Mouse (Mus musculus) gastrocnemius, postnatal 25 days (tissue): ENCODE measurements around the gene Ampd2. TPM values are rescaled to one million over a fixed set of nuclear protein-coding genes. Genes with fewer than 3 reads are reported as not detected.

ENCODE experiments used
- DNase-seq: peaks from one replicate; pipeline ENCODE4 v3.0.0; 2022
- total RNA-seq, 2 experiments: library from RNA; stranded (reverse); gene quantifications; 1 replicate in 1 of 2; 2 replicates in 1 of 2; pipeline ENCODE4 v1.2.3; 2021

Ampd2 gene
- total RNA-seq, 2 experiments from 2014 or later = 3.5 to 5.5 TPM

GRCm38 (mm10) chr3:108068826-108069225 lies 17.6 kb downstream of the Ampd2 start:
- no peak for DNase-seq

DNA sequence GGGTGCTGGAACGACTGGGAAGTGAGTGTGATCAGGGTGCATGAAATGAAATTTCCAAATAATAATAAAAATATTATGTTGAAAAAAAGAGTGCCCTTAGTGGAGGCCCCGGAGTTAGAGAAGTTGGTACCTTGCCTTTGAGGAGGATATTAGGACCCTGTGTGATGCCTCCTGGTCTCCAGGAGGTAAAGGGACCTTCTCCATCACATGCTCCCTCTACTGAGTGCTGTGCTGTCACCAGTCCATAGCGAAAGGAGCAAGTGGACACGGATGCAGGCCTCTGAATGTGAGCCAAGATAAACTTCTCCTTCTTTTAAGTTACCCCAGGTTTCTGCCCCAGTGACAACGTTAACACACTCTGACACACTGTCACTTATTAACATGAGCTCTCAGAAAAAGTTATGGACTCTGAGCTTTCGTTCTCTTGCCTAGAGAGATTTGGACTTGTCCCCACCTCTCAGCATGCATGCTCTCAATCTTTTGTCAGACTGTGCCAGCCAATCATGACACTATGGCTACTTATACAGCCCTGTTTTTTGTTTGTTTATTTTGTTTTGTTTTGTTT lies 19.0 kb downstream of the Ampd2 start:
- DNase-seq = no peak

GRCm38 (mm10) chr3:108065551-108065950 lies 20.9 kb downstream of the Ampd2 start:
- DNase-seq = no peak

DNA sequence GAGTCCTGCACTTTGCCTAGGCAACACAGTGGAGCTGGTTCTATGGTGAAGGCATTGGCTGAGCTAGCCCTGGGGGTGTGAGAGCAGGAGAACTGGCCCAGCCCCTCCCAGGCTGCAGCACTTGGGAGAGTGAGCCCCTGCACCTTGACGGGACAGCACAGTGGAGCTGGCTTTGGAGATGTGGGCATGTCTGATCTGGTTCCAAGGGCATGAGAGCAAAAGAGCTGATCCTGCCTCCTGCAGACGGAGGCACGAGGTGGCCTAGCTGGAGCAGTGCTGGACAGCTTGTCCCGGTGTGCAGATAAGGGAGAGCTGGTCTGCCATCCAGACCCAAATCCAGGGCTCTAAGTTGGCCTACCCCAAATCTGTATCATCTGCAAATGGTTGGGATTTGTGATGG lies 21.8 kb downstream of the Ampd2 start:
- DNase-seq = no peak

DNA sequence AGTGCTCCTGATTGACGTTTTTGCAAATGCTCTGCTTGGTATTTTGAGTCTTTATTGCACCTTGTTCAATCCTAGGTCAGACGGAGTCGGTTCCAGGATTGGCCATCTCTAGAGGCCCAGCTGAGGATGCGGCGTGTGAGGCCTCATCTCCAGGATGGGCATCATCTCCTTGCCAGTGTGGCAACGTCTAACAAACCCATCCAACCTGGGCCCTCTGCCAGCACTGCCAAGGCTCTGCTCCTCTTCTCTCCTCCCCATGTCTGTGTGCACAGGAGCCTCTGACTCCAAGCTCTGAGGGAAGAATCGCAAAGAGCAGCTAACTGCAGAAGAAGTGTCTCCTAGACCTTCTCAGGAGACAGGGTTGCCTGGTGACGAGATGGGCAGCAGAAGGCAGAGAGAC lies 23.8 kb downstream of the Ampd2 start:
- DNase-seq = no peak

DNA sequence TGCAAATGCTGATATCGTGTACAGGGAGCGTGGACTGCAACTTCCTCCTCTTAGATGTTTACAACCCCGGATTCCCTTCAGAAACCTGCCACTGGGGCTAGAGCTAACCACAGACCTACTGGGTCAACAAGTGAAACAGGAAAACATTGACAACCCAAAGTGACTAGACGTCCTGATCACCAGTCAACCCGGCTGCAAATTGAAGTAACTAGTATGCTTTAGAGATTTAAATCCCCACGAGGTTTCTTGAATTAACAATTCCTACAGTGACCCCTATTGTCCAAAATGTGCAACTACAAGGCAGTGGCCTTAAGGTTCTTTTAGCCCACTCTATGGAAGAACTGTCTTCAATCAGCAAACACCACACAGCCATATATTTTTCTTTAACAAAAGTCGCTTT lies 25.0 kb downstream of the Ampd2 start:
- DNase-seq = no peak

GRCm38 (mm10) chr3:108050493-108050892 lies 36.0 kb downstream of the Ampd2 start:
- no peak for DNase-seq

DNA sequence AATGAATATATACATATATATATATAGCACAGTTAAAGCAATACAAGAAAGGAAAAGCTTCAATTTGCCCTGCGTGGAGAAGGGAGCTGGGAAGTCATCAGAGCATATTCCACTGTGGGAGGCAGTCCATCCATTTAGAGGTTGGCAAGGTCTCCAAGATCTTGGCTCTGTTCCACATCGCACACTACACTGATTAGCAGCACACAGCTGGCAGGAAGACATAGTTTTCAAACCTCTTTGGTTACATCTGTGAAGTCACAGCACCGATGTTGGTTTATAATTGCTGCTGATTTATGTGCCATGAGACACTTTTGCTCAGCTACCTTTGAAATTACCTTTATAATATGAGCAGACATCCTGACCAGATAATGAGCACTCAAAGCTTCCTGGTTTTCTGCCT lies 38.1 kb downstream of the Ampd2 start:
- DNase-seq = no peak

DNA sequence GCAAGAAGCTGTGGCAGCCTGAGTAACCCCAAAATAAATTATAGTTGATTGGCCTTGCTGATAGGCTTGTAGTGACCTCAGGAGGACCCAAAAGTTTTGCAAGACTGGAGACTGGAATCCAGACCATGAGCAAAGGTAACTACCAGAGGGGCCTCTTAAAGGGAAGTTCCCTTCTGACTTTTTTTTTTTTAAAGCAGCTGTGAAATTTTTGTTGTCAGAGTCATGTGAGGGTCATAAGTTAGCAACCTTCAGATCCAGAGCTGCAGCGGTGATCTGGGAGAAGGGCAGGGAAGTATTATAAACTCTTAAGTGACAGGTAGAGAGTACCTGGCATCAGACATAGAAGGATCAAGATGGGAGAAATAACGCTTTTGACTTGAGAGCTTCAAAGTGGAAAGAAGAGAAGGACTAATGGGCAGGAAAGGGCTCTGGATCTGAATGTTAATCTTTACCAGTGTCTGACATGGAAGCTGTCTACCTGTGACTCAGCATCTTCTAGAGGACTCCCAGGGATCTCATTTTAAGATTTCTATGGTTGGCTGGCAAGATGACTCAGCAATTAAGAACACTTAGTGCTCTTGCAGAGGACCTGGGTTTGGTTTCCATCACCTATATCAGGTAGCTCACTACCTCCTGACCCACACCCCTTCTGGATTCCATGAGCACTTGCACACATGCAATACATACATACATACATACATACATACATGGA lies 39.4 kb downstream of the Ampd2 start:
- DNase-seq = no peak

GRCm38 (mm10) chr3:108044394-108045140 lies 41.9 kb downstream of the Ampd2 start, which contains the start of gene Gstm4:
Gene Gstm4, minus strand, starts transcription at chr3:108044894.
- DNase-seq = peak; percentile 89

- DNase-seq = no peak
Measured at GRCm38 (mm10) chr3:108033156-108033555, 53.3 kb downstream of the Ampd2 start.

- DNase-seq = no peak
Measured at GRCm38 (mm10) chr3:108032113-108032512, 54.3 kb downstream of the Ampd2 start.

- DNase-seq = no peak
Measured at GRCm38 (mm10) chr3:108028641-108029365, 57.6 kb downstream of the Ampd2 start.

DNA sequence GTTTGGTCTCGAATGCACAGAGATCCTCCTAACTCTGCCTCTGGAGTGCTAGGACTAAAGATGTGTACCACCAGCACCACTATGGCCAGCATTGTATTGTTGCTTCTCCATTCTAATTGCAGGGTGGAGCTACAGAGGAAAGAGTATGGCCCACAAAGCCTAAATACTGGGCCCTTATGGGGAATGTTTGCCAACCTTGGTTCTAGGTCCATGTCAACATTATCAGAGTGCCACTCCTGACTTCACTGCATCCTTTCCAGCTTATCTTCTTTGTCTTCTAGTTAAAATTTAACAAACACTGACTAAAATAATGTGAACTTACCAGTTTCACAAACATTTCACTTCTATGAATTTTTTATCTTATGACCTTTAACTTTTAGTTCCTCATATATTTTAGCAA lies 59.9 kb downstream of the Ampd2 start:
- DNase-seq = no peak

DNA sequence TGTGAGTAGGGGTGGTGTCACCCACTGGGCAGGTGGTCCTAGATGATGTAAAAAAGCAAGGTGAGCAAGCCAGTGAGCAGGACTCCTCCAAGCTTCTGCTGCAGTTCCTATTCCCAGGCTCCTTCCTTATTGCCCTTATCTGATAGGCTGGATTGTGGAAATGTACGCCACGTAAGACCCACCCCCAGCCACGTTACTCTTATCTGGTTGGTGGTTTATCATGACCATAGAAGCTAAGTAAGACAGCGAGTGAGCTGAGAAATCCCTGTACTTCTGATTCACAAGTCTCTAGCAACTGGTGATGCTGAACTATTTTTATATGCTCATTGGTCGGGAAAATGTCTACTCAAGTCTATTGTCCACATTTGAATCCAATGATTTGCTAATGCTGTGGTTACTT lies 60.4 kb downstream of the Ampd2 start:
- DNase-seq = no peak

DNA sequence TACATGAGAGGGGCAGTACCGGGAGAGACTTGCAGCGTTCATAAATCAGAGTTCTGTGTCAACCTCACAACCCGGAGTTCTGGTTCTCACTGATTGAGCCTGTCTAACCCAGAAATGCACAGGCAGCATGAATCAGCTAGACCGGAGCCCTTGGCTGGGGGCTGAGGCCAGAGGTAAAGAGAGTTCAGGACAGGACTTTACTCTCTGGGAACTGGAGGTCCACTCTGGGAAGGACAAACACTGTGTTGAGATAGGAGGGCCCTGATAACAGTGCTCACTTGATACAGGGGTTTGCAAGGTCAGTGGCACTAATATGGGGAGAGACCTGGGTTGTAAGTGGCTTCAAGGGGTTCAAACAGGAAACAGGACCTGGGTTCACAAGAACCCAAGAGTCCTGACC lies 61.1 kb downstream of the Ampd2 start:
- no peak for DNase-seq

Other genes starting within 250 kb of the Ampd2 start
- gene Eps8l3, start 209.4 kb downstream of the Ampd2 start, total RNA-seq = not detected
- 10 to 100 TPM; 72.6 to 73.7 TPM for gene Gstm5, start 190.8 kb downstream of the Ampd2 start, total RNA-seq
- 10 to 100 TPM; 14.2 to 15.0 TPM for gene Gstm7, start 154.8 kb downstream of the Ampd2 start, total RNA-seq
- gene Gstm6, start 142.9 kb downstream of the Ampd2 start, total RNA-seq = under 1 TPM; 0.38 to 1.00 TPM
- gene Gstm3, start 117.4 kb downstream of the Ampd2 start, total RNA-seq = not detected
- 100 to 1,000 TPM in 1 of 2 experiments, 10 to 100 TPM in 1; 77.6 to 100 TPM for gene Gstm2, start 100.2 kb downstream of the Ampd2 start, total RNA-seq
- gene Gstm1, start 68.7 kb downstream of the Ampd2 start, total RNA-seq = 100 to 1,000 TPM; 153 to 158 TPM
- 10 to 100 TPM; 11.8 to 12.1 TPM for gene Gstm4, start 41.8 kb downstream of the Ampd2 start, total RNA-seq
- gene Gnat2, start 6.1 kb upstream of the Ampd2 start, total RNA-seq = under 1 TPM in 1 of 2 experiments, not detected in 1; 0.15 TPM
- 10 to 100 TPM; 11.4 to 11.7 TPM for gene Gnai3, start 59.5 kb upstream of the Ampd2 start, total RNA-seq
- not detected for gene Gpr61, start 68.2 kb upstream of the Ampd2 start, total RNA-seq
- gene Amigo1, start 99.7 kb upstream of the Ampd2 start, total RNA-seq = 10 to 100 TPM; 21.3 to 23.3 TPM
- gene Cyb561d1, start 114.6 kb upstream of the Ampd2 start, total RNA-seq = 1 to 10 TPM; 2.7 TPM
- gene Atxn7l2, start 124.3 kb upstream of the Ampd2 start, total RNA-seq = 1 to 10 TPM; 6.1 to 6.5 TPM
- gene Sypl2, start 140.0 kb upstream of the Ampd2 start, total RNA-seq = 100 to 1,000 TPM; 596 to 597 TPM
- 10 to 100 TPM; 48.6 to 50.5 TPM for gene Psma5, start 170.3 kb upstream of the Ampd2 start, total RNA-seq
- 10 to 100 TPM; 34.0 to 48.3 TPM for gene Sort1, start 197.4 kb upstream of the Ampd2 start, total RNA-seq